ENCODE assay signal across 14 mouse cellular contexts in the genomic region with DNA sequence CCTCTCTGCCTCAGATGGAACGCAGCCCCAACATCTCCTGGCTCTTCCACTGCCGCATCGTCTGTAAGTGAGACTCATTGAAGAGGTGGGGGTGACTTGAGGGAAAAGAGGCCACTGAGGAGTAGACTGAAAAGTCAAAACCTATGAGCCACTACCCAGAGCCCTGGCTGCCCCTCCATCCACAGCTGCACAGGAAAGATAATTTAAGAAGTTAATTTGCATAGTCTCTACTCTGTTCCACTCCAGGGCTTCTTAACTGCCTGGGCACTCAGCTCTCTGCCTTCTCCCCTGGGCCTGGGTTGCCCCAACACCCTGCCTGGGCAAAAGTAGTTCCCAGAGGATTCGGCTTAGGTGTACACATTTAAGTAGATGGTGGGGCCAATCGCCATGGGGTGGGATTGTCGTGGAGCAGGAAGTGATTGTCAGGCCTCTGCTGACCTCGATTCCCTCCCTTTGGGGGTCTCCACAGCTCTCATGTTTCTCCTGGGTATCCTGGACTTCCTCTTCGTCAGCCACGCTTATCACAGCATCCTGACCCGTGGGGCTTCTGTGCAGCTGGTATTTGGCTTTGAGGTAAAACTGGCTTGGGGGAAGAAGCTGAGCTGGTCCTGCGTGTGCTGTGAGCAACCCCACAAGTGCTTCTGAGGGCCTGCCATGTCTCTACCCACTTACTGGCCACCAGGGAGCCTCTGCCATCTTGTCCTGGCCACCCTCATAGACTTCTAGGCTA. TPM values are rescaled to one million over a fixed set of nuclear protein-coding genes. Genes with fewer than 3 reads are reported as not detected.
DNase-seq lines count a peak whose midpoint lies in the region; ATAC-seq and TF ChIP-seq lines count a peak whose summit lies in the region.
"Had no signal": no experiment of that assay in that cellular context is flagged by ENCODE, and none has a peak within 500 bp of the region (broad histone marks: within the 10 kb centered on the region; RNA-seq: fewer than 3 reads in every experiment).

No protein-coding gene starts in this region.

- no peak for TF ChIP-seq CTCF in thymus, adult 2 months (IDR thresholded peaks at IDR 0.05; ENCODE audit: borderline replicate concordance, control insufficient read depth, extremely low read depth, insufficient read depth, low read length, poor library complexity)

- peaks cover 16% of the 10 kb centered on the region for H3K4me1 ChIP-seq in heart, embryonic 11.5 days (ENCODE audit: control insufficient read depth, insufficient read depth, low read length)
- H3K4me1 ChIP-seq in neural tube, embryonic 12.5 days: peaks cover 22% of the 10 kb centered on the region
- peaks cover 23% of the 10 kb centered on the region for H3K4me1 ChIP-seq in limb, embryonic 13.5 days
- H3K4me1 ChIP-seq in thymus, adult 2 months (replicated peaks; ENCODE audit: control insufficient read depth, insufficient read depth, low read length): peaks cover 14% of the 10 kb centered on the region

- no peak overlapping the region for H3K4me2 ChIP-seq in heart, embryonic 11.5 days
- H3K4me2 ChIP-seq in neural tube, embryonic 12.5 days (replicated peaks): 0 out of 2 replicates have a peak overlapping the region, but pooled peaks have one; percentile 99
- peak overlapping the region; percentile 98; the same call in 1 of the 2 replicates for H3K4me2 ChIP-seq in limb, embryonic 13.5 days (replicated peaks)

- no peak overlapping the region for H3K27ac ChIP-seq in heart, embryonic 11.5 days (ENCODE audit: low read depth, low read length)
- no peak overlapping the region for H3K27ac ChIP-seq in neural tube, embryonic 12.5 days
- H3K27ac ChIP-seq in limb, embryonic 13.5 days: no peak overlapping the region
- H3K27ac ChIP-seq in thymus, adult 2 months (ENCODE audit: control insufficient read depth, insufficient read depth, low read length): no peak overlapping the region

- no peaks in the 10 kb centered on the region for H3K27me3 ChIP-seq in heart, embryonic 11.5 days (ENCODE audit: control insufficient read depth, insufficient read depth, low read length)
- no peaks in the 10 kb centered on the region for H3K27me3 ChIP-seq in neural tube, embryonic 12.5 days (replicated peaks)
- no peaks in the 10 kb centered on the region for H3K27me3 ChIP-seq in limb, embryonic 13.5 days
- H3K27me3 ChIP-seq in splenic B cell, adult 2 months (ENCODE audit: control insufficient read depth, insufficient read depth, low read length, poor library complexity, severe bottlenecking): no peaks in the 10 kb centered on the region
- no peaks in the 10 kb centered on the region for H3K27me3 ChIP-seq in thymus, adult 2 months (ENCODE audit: control insufficient read depth, insufficient read depth, low read length)

- intact Hi-C loops in left cerebral cortex, postnatal 14 days (cut with DNase I): no loop called here

- peak overlapping the region; percentile 3; the same call in 1 of the 2 replicates for H3K9ac ChIP-seq in heart, embryonic 11.5 days (ENCODE audit: low read depth, low read length)
- no peak overlapping the region for H3K9ac ChIP-seq in neural tube, embryonic 12.5 days
- H3K9ac ChIP-seq in limb, embryonic 13.5 days: peak overlapping the region; percentile 95; the same call in 1 of the 2 replicates

- ATAC-seq in heart, embryonic 11.5 days (replicated peaks; ENCODE audit: insufficient number of reproducible peaks, low FRiP score, low TSS enrichment): no peak
- no peak for ATAC-seq in neural tube, embryonic 12.5 days (ENCODE audit: low FRiP score, low read depth)
- ATAC-seq in limb, embryonic 13.5 days (ENCODE audit: low FRiP score, low read depth): no peak

- no peak overlapping the region for H3K4me3 ChIP-seq in heart, embryonic 11.5 days (ENCODE audit: low read depth, low read length)
- no peak overlapping the region for H3K4me3 ChIP-seq in neural tube, embryonic 12.5 days
- no peak overlapping the region for H3K4me3 ChIP-seq in limb, embryonic 13.5 days
- no peak overlapping the region for H3K4me3 ChIP-seq in thymus, adult 2 months (ENCODE audit: control insufficient read depth, insufficient read depth, low read length)

- H3K36me3 ChIP-seq in heart, embryonic 11.5 days (ENCODE audit: control insufficient read depth, insufficient read depth, low read length): peaks cover 47% of the 10 kb centered on the region
- H3K36me3 ChIP-seq in neural tube, embryonic 12.5 days: peaks cover 58% of the 10 kb centered on the region
- peaks cover 59% of the 10 kb centered on the region for H3K36me3 ChIP-seq in limb, embryonic 13.5 days
- peaks cover 28% of the 10 kb centered on the region for H3K36me3 ChIP-seq in splenic B cell, adult 2 months (ENCODE audit: control insufficient read depth, insufficient read depth, low read length, poor library complexity, severe bottlenecking)
- H3K36me3 ChIP-seq in thymus, adult 2 months (ENCODE audit: control insufficient read depth, insufficient read depth, low read length): peaks cover 46% of the 10 kb centered on the region

- WGBS in heart, embryonic 11.5 days (ENCODE audit: insufficient replicate concordance): 79% methylated on average over 11 of the region's 11 CpGs
- WGBS in neural tube, embryonic 12.5 days: 92% methylated on average over 11 of the region's 11 CpGs
- 87% methylated on average over 11 of the region's 11 CpGs for WGBS in limb, embryonic 13.5 days
- 87% methylated on average over 11 of the region's 11 CpGs for WGBS in thymus, adult 2 months

- no peak for TF ChIP-seq POLR2A in thymus, adult 2 months (IDR thresholded peaks at IDR 0.05; ENCODE audit: control insufficient read depth, extremely low read depth, insufficient read depth, low read length, poor library complexity)

- no peaks in the 10 kb centered on the region for H3K9me3 ChIP-seq in heart, embryonic 11.5 days (replicated peaks; ENCODE audit: control insufficient read depth, low read length)
- no peaks in the 10 kb centered on the region for H3K9me3 ChIP-seq in neural tube, embryonic 12.5 days
- H3K9me3 ChIP-seq in limb, embryonic 13.5 days: no peaks in the 10 kb centered on the region

- no peak for DNase-seq in heart, postnatal 4 days
- no peak for DNase-seq in neural tube, embryonic 10.5 days (ENCODE audit: extremely low spot score, low spot score)
- DNase-seq in splenic B cell, adult 2 months (ENCODE audit: low read depth, low spot score): peak; percentile 80
- DNase-seq in left cerebral cortex, postnatal 14 days (ENCODE audit: low spot score in 2 of 2): no peak
- DNase-seq in thymus, adult 2 months: no peak
- DNase-seq: embryo, embryonic 11 days; gastrocnemius, postnatal 36 days; kidney, postnatal 10 days; left cerebral cortex, postnatal 4 days; midbrain, embryonic 14.5 days; thymus, postnatal 14 days had no signal

RNA-seq across cellular contexts. Expression of gene Syvn1, which starts 2.5 kb away (rescaled TPM):
- 19.5 and 22.1 TPM in 2 replicates for polyA plus RNA-seq in heart, embryonic 11.5 days (2014; fragmentation: Nextera tagmentation; extraction: Ambion mirVana)
- total RNA-seq in heart, postnatal 4 days (2021): 10 to 100 TPM; 16.2 to 16.4 TPM
- polyA plus RNA-seq in neural tube, embryonic 12.5 days (2016; fragmentation: Nextera tagmentation; extraction: Ambion mirVana): 33.2 and 35.2 TPM in 2 replicates
- polyA plus RNA-seq in limb, embryonic 13.5 days (2015; fragmentation: Nextera tagmentation; extraction: Ambion mirVana): 27.2 and 34.0 TPM in 2 replicates
- 10 to 100 TPM; 41.2 to 44.4 TPM for total RNA-seq in left cerebral cortex, postnatal 14 days (2021)
- 77.1 and 83.7 TPM in 2 replicates for polyA plus RNA-seq in thymus, adult 2 months (2012; rRNA removed)

RNA-seq across cellular contexts. Expression of gene Mrpl49, which starts 8.7 kb away (rescaled TPM):
- 70.7 and 75.3 TPM in 2 replicates for polyA plus RNA-seq in heart, embryonic 11.5 days (2014; fragmentation: Nextera tagmentation; extraction: Ambion mirVana)
- 10 to 100 TPM; 37.8 to 41.7 TPM for total RNA-seq in heart, postnatal 4 days (2021)
- polyA plus RNA-seq in neural tube, embryonic 12.5 days (2016; fragmentation: Nextera tagmentation; extraction: Ambion mirVana): 66.0 and 68.6 TPM in 2 replicates
- polyA plus RNA-seq in limb, embryonic 13.5 days (2015; fragmentation: Nextera tagmentation; extraction: Ambion mirVana): 76.9 and 80.0 TPM in 2 replicates
- total RNA-seq in left cerebral cortex, postnatal 14 days (2021): 10 to 100 TPM; 49.8 to 54.3 TPM
- polyA plus RNA-seq in thymus, adult 2 months (2012; rRNA removed): 28.8 and 29.4 TPM in 2 replicates

RNA-seq across cellular contexts. Expression of gene Fau, which starts 8.8 kb away (rescaled TPM):
- polyA plus RNA-seq in heart, embryonic 11.5 days (2014; fragmentation: Nextera tagmentation; extraction: Ambion mirVana): 586 and 633 TPM in 2 replicates
- 100 to 1,000 TPM; 802 to 870 TPM for total RNA-seq in heart, postnatal 4 days (2021)
- 635 and 643 TPM in 2 replicates for polyA plus RNA-seq in neural tube, embryonic 12.5 days (2016; fragmentation: Nextera tagmentation; extraction: Ambion mirVana)
- polyA plus RNA-seq in limb, embryonic 13.5 days (2015; fragmentation: Nextera tagmentation; extraction: Ambion mirVana): 760 and 823 TPM in 2 replicates
- total RNA-seq in left cerebral cortex, postnatal 14 days (2021): 100 to 1,000 TPM; 597 to 658 TPM
- 2,283 and 2,588 TPM in 2 replicates for polyA plus RNA-seq in thymus, adult 2 months (2012; rRNA removed)

RNA-seq across cellular contexts. Expression of gene Znhit2, which starts 12.1 kb away (rescaled TPM):
- 27.1 and 27.5 TPM in 2 replicates for polyA plus RNA-seq in heart, embryonic 11.5 days (2014; fragmentation: Nextera tagmentation; extraction: Ambion mirVana)
- total RNA-seq in heart, postnatal 4 days (2021): 10 to 100 TPM; 16.2 to 16.7 TPM
- polyA plus RNA-seq in neural tube, embryonic 12.5 days (2016; fragmentation: Nextera tagmentation; extraction: Ambion mirVana): 34.3 and 38.2 TPM in 2 replicates
- polyA plus RNA-seq in limb, embryonic 13.5 days (2015; fragmentation: Nextera tagmentation; extraction: Ambion mirVana): 29.0 and 29.8 TPM in 2 replicates
- total RNA-seq in left cerebral cortex, postnatal 14 days (2021): 10 to 100 TPM; 39.4 to 41.7 TPM
- polyA plus RNA-seq in thymus, adult 2 months (2012; rRNA removed): 69.6 and 80.8 TPM in 2 replicates

RNA-seq across cellular contexts. Expression of gene Tm7sf2, which starts 19.3 kb away (rescaled TPM):
- polyA plus RNA-seq in heart, embryonic 11.5 days (2014; fragmentation: Nextera tagmentation; extraction: Ambion mirVana): 10.1 and 11.9 TPM in 2 replicates
- 1 to 10 TPM; 5.0 to 5.9 TPM for total RNA-seq in heart, postnatal 4 days (2021)
- 44.3 and 45.9 TPM in 2 replicates for polyA plus RNA-seq in neural tube, embryonic 12.5 days (2016; fragmentation: Nextera tagmentation; extraction: Ambion mirVana)
- 17.4 and 24.0 TPM in 2 replicates for polyA plus RNA-seq in limb, embryonic 13.5 days (2015; fragmentation: Nextera tagmentation; extraction: Ambion mirVana)
- 10 to 100 TPM; 41.3 to 46.1 TPM for total RNA-seq in left cerebral cortex, postnatal 14 days (2021)
- 35.8 and 42.0 TPM in 2 replicates for polyA plus RNA-seq in thymus, adult 2 months (2012; rRNA removed)
